Mouse (Mus musculus): ENCODE measurements at regions not wholly inside any gene's neighbourhood (a gene's known extent, or its start where the extent isn't known, plus 50 kb on each side); places are given as distances from the start of the nearest gene placed in this dataset.

- no peak for DNase-seq (ENCODE audit: low read depth)
- TF ChIP-seq POLR2A (IDR thresholded peaks at IDR 0.05; ENCODE audit: borderline replicate concordance, extremely low read depth, insufficient read depth, insufficient read length, poor library complexity, severe bottlenecking) (no peak), CTCF (IDR thresholded peaks at IDR 0.05; ENCODE audit: borderline replicate concordance, extremely low read depth, insufficient read depth, insufficient read length) (no peak)
Measured at GRCm38 (mm10) chr9:71383901-71384300, 101.8 kb downstream of the Polr2m start.

- DNase-seq (ENCODE audit: low read depth): no peak
Measured at GRCm38 (mm10) chr9:71379731-71380250, 105.9 kb downstream of the Polr2m start.

GRCm38 (mm10) chr9:71369760-71370159 lies 116.0 kb downstream of the Polr2m start:
- TF ChIP-seq CTCF (IDR thresholded peaks at IDR 0.05; ENCODE audit: borderline replicate concordance, extremely low read depth, insufficient read depth, insufficient read length): peak; percentile 25; the same call in 1 of the 2 replicates
- TF ChIP-seq POLR2A (IDR thresholded peaks at IDR 0.05; ENCODE audit: borderline replicate concordance, extremely low read depth, insufficient read depth, insufficient read length, poor library complexity, severe bottlenecking): no peak
- DNase-seq (ENCODE audit: low read depth): no peak

More at GRCm38 (mm10) chr9:71379731-71380250, 105.9 kb downstream of the Polr2m start:
- TF ChIP-seq POLR2A (IDR thresholded peaks at IDR 0.05; ENCODE audit: borderline replicate concordance, extremely low read depth, insufficient read depth, insufficient read length, poor library complexity, severe bottlenecking): no peak
- no peak for TF ChIP-seq CTCF (IDR thresholded peaks at IDR 0.05; ENCODE audit: borderline replicate concordance, extremely low read depth, insufficient read depth, insufficient read length)

- no peak for TF ChIP-seq CTCF (IDR thresholded peaks at IDR 0.05; ENCODE audit: borderline replicate concordance, extremely low read depth, insufficient read depth, insufficient read length)
- TF ChIP-seq POLR2A (IDR thresholded peaks at IDR 0.05; ENCODE audit: borderline replicate concordance, extremely low read depth, insufficient read depth, insufficient read length, poor library complexity, severe bottlenecking): no peak
Measured at GRCm38 (mm10) chr9:71369202-71369601, 116.5 kb downstream of the Polr2m start.

GRCm38 (mm10) chr9:71366573-71366972 lies 119.2 kb downstream of the Polr2m start:
- DNase-seq (ENCODE audit: low read depth): peak; percentile 12
- TF ChIP-seq POLR2A (IDR thresholded peaks at IDR 0.05; ENCODE audit: borderline replicate concordance, extremely low read depth, insufficient read depth, insufficient read length, poor library complexity, severe bottlenecking): no peak

More at GRCm38 (mm10) chr9:71369202-71369601, 116.5 kb downstream of the Polr2m start:
- no peak for DNase-seq (ENCODE audit: low read depth)

DNA sequence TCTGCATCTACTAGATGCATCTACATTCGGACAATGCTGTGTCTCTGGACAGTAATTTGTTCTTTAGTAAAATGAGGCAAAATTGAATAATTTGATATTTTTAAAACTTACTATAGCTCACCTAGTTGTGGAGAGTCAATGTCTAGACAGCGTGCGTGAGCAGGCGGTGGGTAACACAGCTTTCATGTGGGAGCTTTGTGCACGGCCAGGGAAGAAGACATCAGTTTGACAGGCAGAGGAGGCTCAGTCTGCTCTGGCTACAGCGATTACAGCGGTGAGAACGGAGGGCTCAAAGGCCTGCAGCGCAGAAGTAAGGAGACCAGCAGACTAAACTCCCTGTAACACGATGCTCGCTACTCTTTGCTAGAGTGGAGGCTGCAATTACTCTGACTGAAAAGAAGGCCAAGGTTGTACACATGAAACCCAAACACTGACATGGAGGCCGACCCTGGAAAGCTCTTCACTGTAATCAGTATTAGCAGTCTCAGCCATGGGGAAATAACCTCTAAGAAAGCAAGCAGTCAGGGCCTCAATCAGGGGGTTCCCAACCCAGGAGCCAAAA lies 120.5 kb downstream of the Polr2m start:
- peak; percentile 50 for DNase-seq (ENCODE audit: low read depth)
- TF ChIP-seq POLR2A (IDR thresholded peaks at IDR 0.05; ENCODE audit: borderline replicate concordance, extremely low read depth, insufficient read depth, insufficient read length, poor library complexity, severe bottlenecking) (no peak), CTCF (IDR thresholded peaks at IDR 0.05; ENCODE audit: borderline replicate concordance, extremely low read depth, insufficient read depth, insufficient read length) (no peak)

DNA sequence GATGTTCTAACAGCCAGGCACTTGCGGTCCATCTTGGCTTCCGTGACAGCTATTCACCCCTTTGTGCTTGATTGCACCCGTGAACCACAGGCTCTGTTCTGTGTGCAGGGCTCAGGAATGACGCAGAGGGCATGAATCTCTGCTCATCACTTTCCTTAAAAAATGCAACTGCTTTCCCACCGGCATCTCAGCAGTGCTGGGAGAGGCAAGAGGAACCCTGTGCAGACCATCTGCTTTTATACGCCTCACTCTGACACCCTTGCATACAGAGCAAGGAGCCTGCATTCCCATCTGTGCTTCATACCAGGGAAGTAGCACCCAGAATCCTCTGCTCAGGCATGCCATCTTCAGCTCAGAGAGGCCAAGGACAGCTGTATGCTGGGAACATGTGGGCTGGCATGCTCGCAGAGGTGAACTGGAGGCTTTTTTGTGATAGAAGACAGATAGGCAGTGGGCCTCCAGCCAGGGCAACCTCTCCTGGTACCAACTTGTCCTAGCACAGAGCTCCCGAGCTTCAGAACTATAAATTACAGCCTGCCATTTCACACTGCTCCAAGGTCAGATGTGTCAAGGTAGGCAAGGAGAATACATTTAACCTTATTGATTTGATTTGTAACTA lies 121.6 kb downstream of the Polr2m start:
- DNase-seq (ENCODE audit: low read depth): peak; percentile 64
- no peak for TF ChIP-seq CTCF (IDR thresholded peaks at IDR 0.05; ENCODE audit: borderline replicate concordance, extremely low read depth, insufficient read depth, insufficient read length)
- TF ChIP-seq POLR2A (IDR thresholded peaks at IDR 0.05; ENCODE audit: borderline replicate concordance, extremely low read depth, insufficient read depth, insufficient read length, poor library complexity, severe bottlenecking): no peak

- no peak for DNase-seq (ENCODE audit: low read depth)
- no peak for TF ChIP-seq CTCF (IDR thresholded peaks at IDR 0.05; ENCODE audit: borderline replicate concordance, extremely low read depth, insufficient read depth, insufficient read length)
- TF ChIP-seq POLR2A (IDR thresholded peaks at IDR 0.05; ENCODE audit: borderline replicate concordance, extremely low read depth, insufficient read depth, insufficient read length, poor library complexity, severe bottlenecking): no peak
Measured at GRCm38 (mm10) chr9:71362401-71362800, 123.3 kb downstream of the Polr2m start.

DNA sequence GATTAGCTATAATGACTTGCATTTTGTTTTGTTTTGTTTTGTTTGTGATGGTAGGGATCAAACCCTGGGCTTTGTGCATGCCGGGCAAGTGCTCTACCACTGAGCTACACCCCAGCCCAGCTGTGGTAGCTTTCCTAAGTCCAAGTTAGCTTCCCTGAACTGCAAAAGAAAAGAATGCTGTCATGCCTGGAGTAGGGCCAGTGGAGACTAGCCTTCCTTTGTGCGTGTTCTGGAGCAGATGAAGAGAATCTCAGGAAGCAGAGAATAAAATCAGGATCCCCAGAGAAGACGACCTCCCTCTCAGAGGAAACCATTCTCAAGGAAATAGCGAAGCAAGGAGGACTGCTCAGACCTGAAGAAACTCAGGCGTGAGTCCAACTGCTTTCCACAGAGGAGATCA lies 123.8 kb downstream of the Polr2m start:
- DNase-seq (ENCODE audit: low read depth): peak; percentile 40
- no peak for TF ChIP-seq POLR2A (IDR thresholded peaks at IDR 0.05; ENCODE audit: borderline replicate concordance, extremely low read depth, insufficient read depth, insufficient read length, poor library complexity, severe bottlenecking)
- TF ChIP-seq CTCF (IDR thresholded peaks at IDR 0.05; ENCODE audit: borderline replicate concordance, extremely low read depth, insufficient read depth, insufficient read length): no peak

- DNase-seq (ENCODE audit: low read depth): peak; percentile 55
- no peak for TF ChIP-seq POLR2A (IDR thresholded peaks at IDR 0.05; ENCODE audit: borderline replicate concordance, extremely low read depth, insufficient read depth, insufficient read length, poor library complexity, severe bottlenecking)
- TF ChIP-seq CTCF (IDR thresholded peaks at IDR 0.05; ENCODE audit: borderline replicate concordance, extremely low read depth, insufficient read depth, insufficient read length): no peak
Measured at GRCm38 (mm10) chr9:71361311-71361710, 124.4 kb downstream of the Polr2m start.

DNA sequence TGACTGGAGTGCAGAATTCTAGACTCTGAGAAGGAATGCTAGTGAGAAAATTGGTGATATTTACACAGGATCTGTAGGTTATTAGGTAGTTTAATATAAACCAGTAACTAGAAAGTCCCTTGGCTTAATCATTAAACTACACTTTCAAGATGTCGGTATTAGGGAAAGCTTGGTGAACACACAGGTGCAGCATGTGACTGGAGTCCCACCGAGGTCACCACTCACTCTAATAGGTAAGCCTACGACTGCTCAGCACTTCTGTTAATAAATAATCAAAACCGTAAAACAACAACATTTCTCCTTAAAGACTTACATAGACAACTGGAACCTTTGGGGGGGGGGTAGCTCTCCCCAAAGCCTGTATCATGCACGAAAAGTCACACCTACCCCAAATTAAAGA lies 125.1 kb downstream of the Polr2m start:
- DNase-seq (ENCODE audit: low read depth): no peak
- no peak for TF ChIP-seq CTCF (IDR thresholded peaks at IDR 0.05; ENCODE audit: borderline replicate concordance, extremely low read depth, insufficient read depth, insufficient read length)
- no peak for TF ChIP-seq POLR2A (IDR thresholded peaks at IDR 0.05; ENCODE audit: borderline replicate concordance, extremely low read depth, insufficient read depth, insufficient read length, poor library complexity, severe bottlenecking)

DNA sequence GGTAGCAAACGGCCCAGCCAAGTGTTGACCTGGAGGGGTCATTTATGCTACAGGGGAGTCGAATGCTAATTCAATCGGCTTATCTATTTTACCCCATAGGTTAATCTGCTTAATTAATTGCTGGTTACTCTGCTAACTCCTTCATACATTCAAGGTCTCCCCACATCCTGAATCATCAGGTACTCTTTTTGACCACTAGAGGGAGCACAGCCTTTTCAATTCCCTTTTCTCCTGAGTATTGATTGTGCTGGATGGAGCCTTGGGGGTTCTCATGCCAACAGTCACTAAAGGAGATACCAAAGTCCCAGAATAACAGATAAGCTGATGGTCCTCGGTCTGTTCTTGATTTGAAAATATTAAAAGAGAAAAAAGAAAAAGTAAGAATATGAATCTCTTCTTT lies 126.8 kb downstream of the Polr2m start:
- DNase-seq (ENCODE audit: low read depth): peak; percentile 75
- TF ChIP-seq POLR2A (IDR thresholded peaks at IDR 0.05; ENCODE audit: borderline replicate concordance, extremely low read depth, insufficient read depth, insufficient read length, poor library complexity, severe bottlenecking) (no peak), CTCF (IDR thresholded peaks at IDR 0.05; ENCODE audit: borderline replicate concordance, extremely low read depth, insufficient read depth, insufficient read length) (peak; percentile 68; the same call in 1 of the 2 replicates)
